Mouse (Mus musculus) layer of hippocampus, postnatal 36 days (tissue): Measurements from ENCODE around the gene Pnliprp1. TPM values are rescaled to one million over a fixed set of nuclear protein-coding genes. Genes with fewer than 3 reads are reported as not detected.
A peak's percentile ranks its signal among the peaks of the same experiment; 100 is the strongest.

Experiments used
- DNase-seq, 2 experiments: peaks; one replicate each; pipeline ENCODE4 v3.0.0; 2022
- total RNA-seq, 2 experiments: library from RNA; stranded (reverse); gene quantifications; 2 replicates each; pipeline ENCODE4 v1.2.3; 2021

Gene Pnliprp1
- total RNA-seq, 2 experiments from 2014 or later, result not detected

DNA sequence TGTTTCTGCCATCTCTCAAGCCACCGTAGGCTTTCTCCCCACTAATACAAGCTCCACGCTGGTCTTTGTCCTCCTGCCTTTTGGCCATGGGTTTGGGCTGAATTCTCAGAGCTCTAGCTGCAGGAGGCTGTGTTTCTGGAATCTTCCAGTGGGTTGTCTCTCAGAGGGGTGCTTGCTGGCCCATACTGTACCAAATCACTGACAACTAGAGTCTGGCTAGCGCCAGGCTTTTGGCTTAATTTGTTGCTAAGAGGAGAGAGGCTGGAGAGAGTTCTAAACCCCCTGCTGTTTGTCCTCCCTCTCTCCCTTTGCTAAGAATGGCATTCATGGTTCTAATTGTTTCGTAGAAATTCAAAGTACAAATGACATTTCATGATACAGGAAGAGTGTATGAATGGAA is 52.9 kb downstream of the Pnliprp1 start:
- no peak for DNase-seq

- DNase-seq, result peak; percentile 33 to 45
Observed at GRCm38 (mm10) chr19:58783938-58784337, 55.3 kb downstream of the Pnliprp1 start.

- DNase-seq, result peak in 1 of 2 experiments; percentile 42
Observed at GRCm38 (mm10) chr19:58789194-58789593, 60.5 kb downstream of the Pnliprp1 start.

Other genes starting within 250 kb of the Pnliprp1 start
- gene Ccdc172, start 216.9 kb upstream of the Pnliprp1 start, total RNA-seq, result not detected
- gene Pnlip, start 76.4 kb upstream of the Pnliprp1 start, total RNA-seq, result under 1 TPM; 0.37 to 0.43 TPM
- under 1 TPM; 0.22 to 0.33 TPM for gene Pnliprp2, start 30.8 kb downstream of the Pnliprp1 start, total RNA-seq
- gene 1700019N19Rik, start 65.6 kb downstream of the Pnliprp1 start, total RNA-seq, result under 1 TPM; 0.37 to 0.53 TPM
- 1 to 10 TPM; 1.6 to 1.7 TPM for gene Eno4, start 214.5 kb downstream of the Pnliprp1 start, total RNA-seq
- gene Hspa12a, start 214.8 kb downstream of the Pnliprp1 start, total RNA-seq, result 100 to 1,000 TPM; 231 to 244 TPM